Comparison of ENCODE assay signal across 31 mouse cellular contexts in genomic region chr13:60319861-60320602, GRCm38 (mm10).
"Had no signal": no experiment of that assay in that cellular context is flagged by ENCODE, and none has a peak within 500 bp of the region (broad histone marks: within the 10 kb centered on the region; RNA-seq: fewer than 3 reads in every experiment).

No protein-coding gene starts in this region.

- ATAC-seq: liver, embryonic 12.5 days; liver, postnatal 0 days; lung, postnatal 0 days; midbrain, embryonic 13.5 days; midbrain, embryonic 15.5 days; midbrain, embryonic 16.5 days had no signal

- H3K36me3 ChIP-seq: limb, embryonic 10.5 days; limb, embryonic 12.5 days; limb, embryonic 13.5 days; limb, embryonic 15.5 days; liver, embryonic 12.5 days; liver, embryonic 13.5 days; liver, embryonic 15.5 days; lung, embryonic 15.5 days; midbrain, embryonic 10.5 days; midbrain, embryonic 12.5 days; midbrain, embryonic 13.5 days; midbrain, embryonic 15.5 days had no signal

- H3K9ac ChIP-seq: limb, embryonic 12.5 days; limb, embryonic 13.5 days; limb, embryonic 15.5 days; liver, embryonic 12.5 days; liver, embryonic 13.5 days; liver, embryonic 14.5 days; liver, embryonic 15.5 days; liver, postnatal 0 days; lung, embryonic 14.5 days; lung, embryonic 15.5 days; midbrain, embryonic 12.5 days; midbrain, embryonic 13.5 days; midbrain, embryonic 15.5 days had no signal

- H3K27ac ChIP-seq: limb, embryonic 10.5 days; limb, embryonic 12.5 days; limb, embryonic 13.5 days; limb, embryonic 15.5 days; liver, embryonic 12.5 days; liver, embryonic 13.5 days; liver, embryonic 14.5 days; liver, embryonic 15.5 days; lung, embryonic 15.5 days; macrophage; midbrain, embryonic 10.5 days; midbrain, embryonic 12.5 days; midbrain, embryonic 13.5 days; midbrain, embryonic 15.5 days had no signal

- DNase-seq: left cerebral cortex, postnatal 4 days; liver; liver, embryonic 13.5 days; liver, postnatal 0 days; lung, adult 18-20 months; lung, adult 2 months; lung, embryonic 14.5 days; lung, postnatal 10 days; lung, postnatal 14 days; lung, postnatal 36 days; lung, postnatal 4 days; midbrain, embryonic 14.5 days had no signal

- H3K4me2 ChIP-seq: limb, embryonic 12.5 days; limb, embryonic 13.5 days; limb, embryonic 15.5 days; liver, embryonic 11.5 days; liver, embryonic 12.5 days; liver, embryonic 13.5 days; liver, embryonic 15.5 days; lung, embryonic 14.5 days; lung, embryonic 15.5 days; midbrain, embryonic 11.5 days; midbrain, embryonic 12.5 days; midbrain, embryonic 13.5 days; midbrain, embryonic 15.5 days had no signal

- H3K27me3 ChIP-seq: limb, embryonic 12.5 days; limb, embryonic 13.5 days; limb, embryonic 15.5 days; liver, embryonic 12.5 days; liver, embryonic 13.5 days; liver, embryonic 15.5 days; lung, embryonic 15.5 days; megakaryocyte, embryonic 14.5 days; midbrain, embryonic 12.5 days; midbrain, embryonic 13.5 days; midbrain, embryonic 15.5 days had no signal

- H3K9me3 ChIP-seq: limb, embryonic 10.5 days; limb, embryonic 12.5 days; limb, embryonic 13.5 days; limb, embryonic 15.5 days; liver, embryonic 12.5 days; liver, embryonic 13.5 days; liver, embryonic 15.5 days; lung, embryonic 15.5 days; midbrain, embryonic 10.5 days; midbrain, embryonic 12.5 days; midbrain, embryonic 13.5 days; midbrain, embryonic 15.5 days had no signal

- H3K4me3 ChIP-seq: limb, embryonic 10.5 days; limb, embryonic 12.5 days; limb, embryonic 13.5 days; limb, embryonic 15.5 days; liver, embryonic 12.5 days; liver, embryonic 13.5 days; liver, embryonic 15.5 days; lung, embryonic 15.5 days; megakaryocyte, embryonic 14.5 days; midbrain, embryonic 10.5 days; midbrain, embryonic 12.5 days; midbrain, embryonic 13.5 days; midbrain, embryonic 15.5 days; myocyte had no signal

- H3K4me1 ChIP-seq: limb, embryonic 10.5 days; limb, embryonic 12.5 days; limb, embryonic 15.5 days; liver, embryonic 12.5 days; liver, embryonic 13.5 days; liver, embryonic 15.5 days; lung, embryonic 15.5 days; megakaryocyte, embryonic 14.5 days; midbrain, embryonic 10.5 days; midbrain, embryonic 12.5 days; midbrain, embryonic 13.5 days; midbrain, embryonic 15.5 days had no signal
